In the genomic region with DNA sequence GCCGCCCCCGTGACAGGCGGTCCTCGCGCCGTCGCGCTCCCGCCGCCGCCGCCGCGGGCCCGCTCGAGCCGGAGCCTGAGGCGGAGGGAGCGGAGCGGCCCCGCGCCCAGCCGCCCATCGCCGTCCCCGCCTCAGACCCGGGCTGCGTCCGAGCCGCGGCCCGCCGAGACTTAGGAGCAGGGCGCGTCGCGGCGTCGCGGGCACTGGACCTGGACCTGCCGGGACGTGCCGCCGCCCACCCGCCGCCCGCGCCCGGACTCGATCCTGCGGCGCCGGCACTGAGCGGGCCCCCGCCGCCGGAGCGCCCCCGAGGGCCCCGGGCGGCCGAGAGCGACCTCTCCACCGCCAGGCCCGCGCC, we compare ENCODE assay signal across 8 mouse cellular contexts. TPM values are rescaled to one million over a fixed set of nuclear protein-coding genes. Genes with fewer than 3 reads are reported as not detected.
DNase-seq lines count a peak whose midpoint lies in the region; ATAC-seq and TF ChIP-seq lines count a peak whose summit lies in the region.

No protein-coding gene starts in this region.

- peak; percentile 52 for ATAC-seq in lung, embryonic 15.5 days (ENCODE audit: borderline replicate concordance, extremely low read depth, low FRiP score, low TSS enrichment)
- ATAC-seq in CD4-positive, CD25-positive, alpha-beta regulatory T cell, adult 4 months, result no peak

- H3K4me3 ChIP-seq in lung, embryonic 15.5 days, result peak overlapping the region; percentile 80
- H3K4me3 ChIP-seq in myocyte, result peak overlapping the region; percentile 74

- no peak for TF ChIP-seq POLR2A in myocyte (IDR thresholded peaks at IDR 0.05; ENCODE audit: insufficient read length, low read depth)

- WGBS in lung, embryonic 15.5 days, result under 1% methylated on average over 46 of the region's 66 CpGs

- peaks cover 16% of the 10 kb centered on the region for H3K27me3 ChIP-seq in lung, embryonic 15.5 days
- H3K27me3 ChIP-seq in myocyte (ENCODE audit: control insufficient read depth, insufficient read depth, insufficient read length), result peaks cover 4% of the 10 kb centered on the region

- H3K36me3 ChIP-seq in lung, embryonic 15.5 days, result no peaks in the 10 kb centered on the region
- H3K36me3 ChIP-seq in myocyte (ENCODE audit: control insufficient read depth, insufficient read depth), result no peaks in the 10 kb centered on the region

- DNase-seq in adrenal gland, postnatal 14 days, result peak; percentile 62
- no peak for DNase-seq in adrenal gland, postnatal 25 days
- no peak for DNase-seq in lung, adult 18-20 months
- DNase-seq in induced T-regulatory cell, adult 2 months (ENCODE audit: low read depth), result peak; percentile 38
- no peak for DNase-seq in cerebellum, adult 11-12 months

- peaks cover 34% of the 10 kb centered on the region for H3K4me1 ChIP-seq in lung, embryonic 15.5 days

- peak overlapping the region; percentile 87 for H3K4me2 ChIP-seq in lung, embryonic 15.5 days
- H3K4me2 ChIP-seq in myocyte (ENCODE audit: low read depth), result no peak overlapping the region

- H3ac ChIP-seq in myocyte (ENCODE audit: control insufficient read depth, insufficient read length), result peak overlapping the region; percentile 95

- H3K9ac ChIP-seq in lung, embryonic 15.5 days, result peak overlapping the region; percentile 96

- peaks cover 46% of the 10 kb centered on the region for H3K79me2 ChIP-seq in myocyte (ENCODE audit: control insufficient read depth, insufficient read depth)

- peak overlapping the region; percentile 96 for H3K27ac ChIP-seq in lung, embryonic 15.5 days

- H3K9me3 ChIP-seq in lung, embryonic 15.5 days, result no peaks in the 10 kb centered on the region

TF ChIP-seq in myocyte, 11 proteins besides CTCF, POLR2A, EP300 and RAD21:
- TF ChIP-seq MAX (IDR thresholded peaks at IDR 0.05; ENCODE audit: low read depth) (no peak), MYOD1 (IDR thresholded peaks at IDR 0.05; ENCODE audit: control insufficient read depth in 1 of 3, insufficient read length in 2 of 3, low read depth in 2 of 3) (no peak), TCF12 (IDR thresholded peaks at IDR 0.05; ENCODE audit: insufficient read depth, poor library complexity, severe bottlenecking) (no peak), CEBPB (IDR thresholded peaks at IDR 0.05; ENCODE audit: insufficient read depth, poor library complexity, severe bottlenecking) (no peak), REST (IDR thresholded peaks at IDR 0.05; ENCODE audit: insufficient read depth, insufficient read length) (no peak), E2F4 (IDR thresholded peaks at IDR 0.05; ENCODE audit: insufficient read depth) (no peak), USF1 (IDR thresholded peaks at IDR 0.05; ENCODE audit: low read depth) (no peak), SRF (IDR thresholded peaks at IDR 0.05; ENCODE audit: control insufficient read depth, insufficient read length, low read depth) (no peak), POLR2AphosphoS2 (IDR thresholded peaks at IDR 0.05; ENCODE audit: insufficient read length, low read depth) (no peak), TCF3 (IDR thresholded peaks at IDR 0.05; ENCODE audit: insufficient read length, low read depth) (no peak), MYOG (IDR thresholded peaks at IDR 0.05; ENCODE audit: control insufficient read depth in 1 of 3, insufficient read depth in 1 of 3, insufficient read length in 2 of 3, low read depth in 2 of 3) (no peak)

RNA-seq across cellular contexts. Expression of gene Tnrc6c, which starts 0.8 kb away (rescaled TPM):
- total RNA-seq in adrenal gland, postnatal 14 days (2021), result 22.7 and 29.5 TPM in 2 replicates
- total RNA-seq in adrenal gland, postnatal 25 days (2021), result 24.1 and 29.4 TPM in 2 replicates
- polyA plus RNA-seq in lung, embryonic 15.5 days (2015; fragmentation: Nextera tagmentation; extraction: Ambion mirVana), result 9.0 and 10.7 TPM in 2 replicates
- 7.4 TPM for polyA plus RNA-seq in myocyte (2012; fragmentation: generic; extraction: Trizol)
- 10 to 100 TPM; 19.6 to 21.4 TPM for polyA plus RNA-seq in CD4-positive, CD25-positive, alpha-beta regulatory T cell, adult 4 months (2017; shearing (Covaris generic))

Comparison
In these comparisons a context has a peak if more than half of its experiments do, and no peak if none do; other contexts are left out.
1. DNase-seq: peak in adrenal gland, postnatal 14 days (single experiment) and induced T-regulatory cell, adult 2 months (single experiment); none in adrenal gland, postnatal 25 days (single experiment), lung, adult 18-20 months (0 of 2) and cerebellum, adult 11-12 months (single experiment).